9 mouse cellular contexts compared by ENCODE assay signal in genomic region chr5:118619801-118620200, GRCm38 (mm10). TPM values are rescaled to one million over a fixed set of nuclear protein-coding genes. Genes with fewer than 3 reads are reported as not detected.
DNase-seq lines count a peak whose midpoint lies in the region; ATAC-seq and TF ChIP-seq lines count a peak whose summit lies in the region.
"Had no signal": no experiment of that assay in that cellular context is flagged by ENCODE, and none has a peak within 500 bp of the region (broad histone marks: within the 10 kb centered on the region; RNA-seq: fewer than 3 reads in every experiment).

No protein-coding gene starts in this region.

- no peaks in the 10 kb centered on the region for H3K9me3 ChIP-seq in kidney, embryonic 14.5 days (ENCODE audit: control insufficient read depth, low read length)
- H3K9me3 ChIP-seq in hindbrain, embryonic 13.5 days: no peaks in the 10 kb centered on the region

- 42% methylated on average over 7 of the region's 7 CpGs for WGBS in kidney, embryonic 14.5 days
- 37% methylated on average over 7 of the region's 7 CpGs for WGBS in hindbrain, embryonic 13.5 days

- no peak for DNase-seq in kidney, adult 11 months
- peak; percentile 50 for DNase-seq in embryo, embryonic 11 days
- no peak for DNase-seq in layer of hippocampus, adult 9-10 months (ENCODE audit: low spot score)
- no peak for DNase-seq in cerebellum, postnatal 25 days
- no peak for DNase-seq in cerebellum, postnatal 10 days

- H3K27me3 ChIP-seq in kidney, embryonic 14.5 days (ENCODE audit: control insufficient read depth, insufficient read depth, low read length): no peaks in the 10 kb centered on the region
- no peaks in the 10 kb centered on the region for H3K27me3 ChIP-seq in hindbrain, embryonic 13.5 days
- H3K27me3 ChIP-seq in myocyte (ENCODE audit: control insufficient read depth, insufficient read depth, insufficient read length): no peaks in the 10 kb centered on the region
- H3K27me3 ChIP-seq: CH12.LX had no signal

- no peak overlapping the region for H3K4me3 ChIP-seq in kidney, embryonic 14.5 days (ENCODE audit: low read length)
- no peak overlapping the region for H3K4me3 ChIP-seq in hindbrain, embryonic 13.5 days
- no peak overlapping the region for H3K4me3 ChIP-seq in myocyte

- TF ChIP-seq POLR2A in myocyte (IDR thresholded peaks at IDR 0.05; ENCODE audit: insufficient read length, low read depth): no peak

- no peak overlapping the region for H3ac ChIP-seq in myocyte (ENCODE audit: control insufficient read depth, insufficient read length)

- no peaks in the 10 kb centered on the region for H3K36me3 ChIP-seq in kidney, embryonic 14.5 days (ENCODE audit: control insufficient read depth, insufficient read depth, low read length)
- no peaks in the 10 kb centered on the region for H3K36me3 ChIP-seq in hindbrain, embryonic 13.5 days
- H3K36me3 ChIP-seq in myocyte (ENCODE audit: control insufficient read depth, insufficient read depth): no peaks in the 10 kb centered on the region

- peak; percentile 71; the same call in 1 of the 2 replicates for ATAC-seq in kidney, embryonic 14.5 days (ENCODE audit: low FRiP score, low TSS enrichment)
- peak; percentile 65; the same call in 1 of the 2 replicates for ATAC-seq in hindbrain, embryonic 13.5 days (ENCODE audit: low FRiP score)

- H3K27ac ChIP-seq in kidney, embryonic 14.5 days (ENCODE audit: low read depth, low read length): no peak overlapping the region
- H3K27ac ChIP-seq in hindbrain, embryonic 13.5 days: peak overlapping the region; percentile 52

- H3K79me2 ChIP-seq in myocyte (ENCODE audit: control insufficient read depth, insufficient read depth): peaks cover 84% of the 10 kb centered on the region

- peaks cover 29% of the 10 kb centered on the region for H3K4me1 ChIP-seq in kidney, embryonic 14.5 days (ENCODE audit: control insufficient read depth, insufficient read depth, low read length)
- H3K4me1 ChIP-seq in hindbrain, embryonic 13.5 days (replicated peaks): peaks cover 62% of the 10 kb centered on the region

- H3K4me2 ChIP-seq in kidney, embryonic 14.5 days (replicated peaks; ENCODE audit: low read depth, low read length): no peak overlapping the region
- no peak overlapping the region for H3K4me2 ChIP-seq in hindbrain, embryonic 13.5 days
- no peak overlapping the region for H3K4me2 ChIP-seq in myocyte (ENCODE audit: low read depth)

- no peak overlapping the region for H3K9ac ChIP-seq in kidney, embryonic 14.5 days (ENCODE audit: low read depth, low read length)
- H3K9ac ChIP-seq in hindbrain, embryonic 13.5 days: no peak overlapping the region

TF ChIP-seq in myocyte, 11 proteins besides CTCF, POLR2A, EP300 and RAD21:
- TF ChIP-seq CEBPB (IDR thresholded peaks at IDR 0.05; ENCODE audit: insufficient read depth, poor library complexity, severe bottlenecking) (no peak), MYOG (IDR thresholded peaks at IDR 0.05; ENCODE audit: control insufficient read depth in 1 of 3, insufficient read depth in 1 of 3, insufficient read length in 2 of 3, low read depth in 2 of 3) (peak in 2 of 3 experiments; percentile 67 to 73), E2F4 (IDR thresholded peaks at IDR 0.05; ENCODE audit: insufficient read depth) (no peak), MYOD1 (IDR thresholded peaks at IDR 0.05; ENCODE audit: control insufficient read depth in 1 of 3, insufficient read length in 2 of 3, low read depth in 2 of 3) (peak; percentile 38 to 89 (median 58)), REST (IDR thresholded peaks at IDR 0.05; ENCODE audit: insufficient read depth, insufficient read length) (no peak), MAX (IDR thresholded peaks at IDR 0.05; ENCODE audit: low read depth) (no peak), USF1 (IDR thresholded peaks at IDR 0.05; ENCODE audit: low read depth) (no peak), SRF (IDR thresholded peaks at IDR 0.05; ENCODE audit: control insufficient read depth, insufficient read length, low read depth) (no peak), TCF12 (IDR thresholded peaks at IDR 0.05; ENCODE audit: insufficient read depth, poor library complexity, severe bottlenecking) (peak; percentile 18)

RNA-seq across cellular contexts. Expression of gene Med13l, which starts 59.3 kb away (rescaled TPM):
- polyA plus RNA-seq in kidney, embryonic 14.5 days (2014; fragmentation: Nextera tagmentation; extraction: Ambion mirVana): 9.7 and 12.1 TPM in 2 replicates
- 15.3 and 16.3 TPM in 2 replicates for polyA plus RNA-seq in hindbrain, embryonic 13.5 days (2015; fragmentation: Nextera tagmentation; extraction: Ambion mirVana)
- 7.4 TPM for polyA plus RNA-seq in myocyte (2012; fragmentation: generic; extraction: Trizol)
